Mouse (Mus musculus): ENCODE data around the gene Dbndd1.

GRCm38 (mm10) chr8:123504591-123505195 lies 10.6 kb downstream of the Dbndd1 start:
- no peak for TF ChIP-seq ZNF384 (IDR thresholded peaks at IDR 0.05; ENCODE audit: low read depth, low read length)
- TF ChIP-seq ZC3H11A (IDR thresholded peaks at IDR 0.05; ENCODE audit: borderline replicate concordance, low read depth, low read length), result no peak
- TF ChIP-seq CHD2 (IDR thresholded peaks at IDR 0.05; ENCODE audit: low read depth, low read length), result no peak
- TF ChIP-seq MAFK (IDR thresholded peaks at IDR 0.05; ENCODE audit: insufficient read depth, low read depth, low read length), result no peak
- TF ChIP-seq HCFC1 (IDR thresholded peaks at IDR 0.05; ENCODE audit: borderline replicate concordance, insufficient read depth, low read length), result no peak
